In genomic region chr12:91305769-91306168, GRCm38 (mm10) we compare ENCODE assay signal across 22 mouse cellular contexts.
A peak's percentile ranks its signal among the peaks of the same experiment; 100 is the strongest.
DNase-seq lines count a peak whose midpoint lies in the region; ATAC-seq and TF ChIP-seq lines count a peak whose summit lies in the region.
"Had no signal": no experiment of that assay in that cellular context is flagged by ENCODE, and none has a peak within 500 bp of the region (broad histone marks: within the 10 kb centered on the region; RNA-seq: fewer than 3 reads in every experiment).

No protein-coding gene starts in this region.

- no peak for TF ChIP-seq CTCF in embryonic fibroblast, embryonic 13.5 days (IDR thresholded peaks at IDR 0.05; ENCODE audit: borderline replicate concordance, insufficient read depth, low read length)

- WGBS in neural tube, embryonic 15.5 days, result 75% methylated on average over 7 of the region's 7 CpGs

- no peak overlapping the region for H3K9ac ChIP-seq in neural tube, embryonic 15.5 days (replicated peaks)
- H3K9ac ChIP-seq: embryonic facial prominence, embryonic 12.5 days; forebrain, embryonic 13.5 days; forebrain, postnatal 0 days; heart, embryonic 13.5 days; hindbrain, embryonic 15.5 days had no signal

- TF ChIP-seq POLR2A in embryonic fibroblast, embryonic 13.5 days (IDR thresholded peaks at IDR 0.05; ENCODE audit: low read depth, low read length), result no peak

- DNase-seq in 416B (ENCODE audit: low read depth), result peak; percentile 90
- DNase-seq in Muller cell, postnatal 12 days (ENCODE audit: inconsistent ontology term), result peak; percentile 75
- DNase-seq in cerebellum, adult 11-12 months, result no peak
- no peak for DNase-seq in gastrocnemius, adult 18-20 months (ENCODE audit: low spot score)
- DNase-seq in ovary, adult 18-20 months (ENCODE audit: low spot score), result no peak
- DNase-seq: adrenal gland, adult 8-10 months; adrenal gland, postnatal 36 days; cerebellum, adult 11 months; cerebellum, adult 9-10 months; cerebellum, postnatal 25 days; forebrain, postnatal 0 days; gastrocnemius, postnatal 36 days; heart, adult 11 months; heart, postnatal 36 days had no signal

- no peaks in the 10 kb centered on the region for H3K27me3 ChIP-seq in neural tube, embryonic 15.5 days (replicated peaks)
- H3K27me3 ChIP-seq: embryonic facial prominence, embryonic 12.5 days; forebrain, embryonic 13.5 days; heart, embryonic 13.5 days; hindbrain, embryonic 15.5 days had no signal

- H3K4me1 ChIP-seq in embryonic fibroblast, embryonic 13.5 days (ENCODE audit: control insufficient read depth, insufficient read depth, low read length), result no peaks in the 10 kb centered on the region
- H3K4me1 ChIP-seq in neural tube, embryonic 15.5 days, result no peaks in the 10 kb centered on the region
- H3K4me1 ChIP-seq: embryonic facial prominence, embryonic 12.5 days; forebrain, embryonic 13.5 days; heart, embryonic 13.5 days; hindbrain, embryonic 15.5 days had no signal

- H3K27ac ChIP-seq in embryonic fibroblast, embryonic 13.5 days (ENCODE audit: insufficient read depth, low read length), result peak overlapping the region; percentile 77; the same call in 1 of the 2 replicates
- no peak overlapping the region for H3K27ac ChIP-seq in neural tube, embryonic 15.5 days (replicated peaks)
- H3K27ac ChIP-seq: embryonic facial prominence, embryonic 12.5 days; forebrain, embryonic 13.5 days; heart, embryonic 13.5 days; hindbrain, embryonic 15.5 days had no signal

- no peak for ATAC-seq in neural tube, embryonic 15.5 days (ENCODE audit: low FRiP score)
- ATAC-seq: forebrain, embryonic 13.5 days; forebrain, postnatal 0 days; intestine, embryonic 16.5 days had no signal

- no peaks in the 10 kb centered on the region for H3K36me3 ChIP-seq in neural tube, embryonic 15.5 days
- H3K36me3 ChIP-seq: embryonic facial prominence, embryonic 12.5 days; heart, embryonic 13.5 days; hindbrain, embryonic 15.5 days had no signal

- H3K4me3 ChIP-seq in embryonic fibroblast, embryonic 13.5 days (ENCODE audit: insufficient read depth, low read length), result no peak overlapping the region
- no peak overlapping the region for H3K4me3 ChIP-seq in neural tube, embryonic 15.5 days (replicated peaks)
- H3K4me3 ChIP-seq: embryonic facial prominence, embryonic 12.5 days; forebrain, embryonic 13.5 days; heart, embryonic 13.5 days; hindbrain, embryonic 15.5 days had no signal

- H3K4me2 ChIP-seq in neural tube, embryonic 15.5 days, result no peak overlapping the region
- H3K4me2 ChIP-seq: embryonic facial prominence, embryonic 12.5 days; forebrain, embryonic 13.5 days; heart, embryonic 13.5 days; hindbrain, embryonic 15.5 days had no signal

- H3K9me3 ChIP-seq in neural tube, embryonic 15.5 days (replicated peaks), result no peaks in the 10 kb centered on the region
- H3K9me3 ChIP-seq: embryonic facial prominence, embryonic 12.5 days; forebrain, embryonic 13.5 days; G1E; heart, embryonic 13.5 days; hindbrain, embryonic 15.5 days had no signal

Comparison
In these comparisons a context has a peak if more than half of its experiments do, and no peak if none do; other contexts are left out.
1. DNase-seq: peak in 416B (single experiment) and Muller cell, postnatal 12 days (single experiment); none in cerebellum, adult 11-12 months (single experiment), gastrocnemius, adult 18-20 months (single experiment) and ovary, adult 18-20 months (single experiment).